Mouse (Mus musculus): ENCODE measurements around the gene Fbn1. TPM values are rescaled to one million over a fixed set of nuclear protein-coding genes. Genes with fewer than 3 reads are reported as not detected.
"Not testable (repeated sequence)": the region's sequence is repeated elsewhere in the genome, so short reads cannot be mapped to it uniquely, and the experiment has no call there.

Fbn1 gene
- polyA plus RNA-seq, 1 experiment from 2014 or later: 2.1 TPM

GRCm38 (mm10) chr2:125293969-125294491 lies 213.8 kb downstream of the Fbn1 start:
- H3K4me1 ChIP-seq (replicated peaks; ENCODE audit: control insufficient read depth, insufficient read depth, low read length): no peaks in the 10 kb centered on the region
- no peak for ATAC-seq
- H3K27me3 ChIP-seq (replicated peaks; ENCODE audit: control insufficient read depth, insufficient read depth, low read length): no peaks in the 10 kb centered on the region
- H3K4me3 ChIP-seq (replicated peaks; ENCODE audit: low read length): no peak overlapping the region
- H3K9me3 ChIP-seq (ENCODE audit: control insufficient read depth, low read length): no peaks in the 10 kb centered on the region
- H3K36me3 ChIP-seq (ENCODE audit: control insufficient read depth, insufficient read depth): no peaks in the 10 kb centered on the region
- no peak overlapping the region for H3K4me2 ChIP-seq (ENCODE audit: low read length)
- H3K27ac ChIP-seq (ENCODE audit: low read length): no peak overlapping the region
- no peak overlapping the region for H3K9ac ChIP-seq (replicated peaks; ENCODE audit: low read depth, low read length)
- WGBS: 84% methylated on average over 5 of the region's 5 CpGs

GRCm38 (mm10) chr2:125292616-125293015 lies 215.2 kb downstream of the Fbn1 start:
- ATAC-seq: no peak
- Histone ChIP-seq H3K4me1 (replicated peaks; ENCODE audit: control insufficient read depth, insufficient read depth, low read length) (no peaks in the 10 kb centered on the region), H3K27ac (ENCODE audit: low read length) (no peak overlapping the region), H3K36me3 (ENCODE audit: control insufficient read depth, insufficient read depth) (no peaks in the 10 kb centered on the region), H3K4me2 (ENCODE audit: low read length) (no peak overlapping the region), H3K4me3 (replicated peaks; ENCODE audit: low read length) (no peak overlapping the region), H3K27me3 (replicated peaks; ENCODE audit: control insufficient read depth, insufficient read depth, low read length) (no peaks in the 10 kb centered on the region), H3K9ac (replicated peaks; ENCODE audit: low read depth, low read length) (no peak overlapping the region), H3K9me3 (ENCODE audit: control insufficient read depth, low read length) (no peaks in the 10 kb centered on the region)
- 91% methylated on average over 7 of the region's 7 CpGs for WGBS

- H3K4me1 ChIP-seq (replicated peaks; ENCODE audit: control insufficient read depth, insufficient read depth, low read length): no peaks in the 10 kb centered on the region
- H3K9me3 ChIP-seq (ENCODE audit: control insufficient read depth, low read length): no peaks in the 10 kb centered on the region
- 77% methylated on average over 1 of the region's 1 CpGs for WGBS
- H3K36me3 ChIP-seq (ENCODE audit: control insufficient read depth, insufficient read depth): no peaks in the 10 kb centered on the region
- no peak overlapping the region for H3K4me3 ChIP-seq (replicated peaks; ENCODE audit: low read length)
- no peak for ATAC-seq
- H3K27ac ChIP-seq (ENCODE audit: low read length): no peak overlapping the region
- no peak overlapping the region for H3K9ac ChIP-seq (replicated peaks; ENCODE audit: low read depth, low read length)
- H3K27me3 ChIP-seq (replicated peaks; ENCODE audit: control insufficient read depth, insufficient read depth, low read length): no peaks in the 10 kb centered on the region
- H3K4me2 ChIP-seq (ENCODE audit: low read length): no peak overlapping the region
These were observed 216.7 kb downstream of the Fbn1 start for GRCm38 (mm10) chr2:125291101-125291500.

GRCm38 (mm10) chr2:125290197-125290965 lies 217.4 kb downstream of the Fbn1 start:
- H3K9me3 ChIP-seq (ENCODE audit: control insufficient read depth, low read length): no peaks in the 10 kb centered on the region
- H3K9ac ChIP-seq (replicated peaks; ENCODE audit: low read depth, low read length): no peak overlapping the region
- 47% methylated on average over 10 of the region's 10 CpGs for WGBS
- no peaks in the 10 kb centered on the region for H3K4me1 ChIP-seq (replicated peaks; ENCODE audit: control insufficient read depth, insufficient read depth, low read length)
- H3K27ac ChIP-seq (ENCODE audit: low read length): no peak overlapping the region
- no peak overlapping the region for H3K4me2 ChIP-seq (ENCODE audit: low read length)
- no peaks in the 10 kb centered on the region for H3K36me3 ChIP-seq (ENCODE audit: control insufficient read depth, insufficient read depth)
- no peak overlapping the region for H3K4me3 ChIP-seq (replicated peaks; ENCODE audit: low read length)
- H3K27me3 ChIP-seq (replicated peaks; ENCODE audit: control insufficient read depth, insufficient read depth, low read length): no peaks in the 10 kb centered on the region
- ATAC-seq: no peak; the same call in 1 of the 2 replicates

GRCm38 (mm10) chr2:125285777-125286176 lies 222.0 kb downstream of the Fbn1 start:
- Histone ChIP-seq H3K27ac (ENCODE audit: low read length) (no peak overlapping the region), H3K4me2 (ENCODE audit: low read length) (no peak overlapping the region), H3K36me3 (ENCODE audit: control insufficient read depth, insufficient read depth) (no peaks in the 10 kb centered on the region), H3K4me3 (replicated peaks; ENCODE audit: low read length) (no peak overlapping the region), H3K9ac (replicated peaks; ENCODE audit: low read depth, low read length) (no peak overlapping the region), H3K27me3 (replicated peaks; ENCODE audit: control insufficient read depth, insufficient read depth, low read length) (no peaks in the 10 kb centered on the region), H3K4me1 (replicated peaks; ENCODE audit: control insufficient read depth, insufficient read depth, low read length) (no peaks in the 10 kb centered on the region), H3K9me3 (ENCODE audit: control insufficient read depth, low read length) (no peaks in the 10 kb centered on the region)
- ATAC-seq: no peak
- WGBS: 54% methylated on average over 4 of the region's 4 CpGs

GRCm38 (mm10) chr2:125282334-125283206 lies 225.2 kb downstream of the Fbn1 start:
- no peaks in the 10 kb centered on the region for H3K4me1 ChIP-seq (replicated peaks; ENCODE audit: control insufficient read depth, insufficient read depth, low read length)
- ATAC-seq: no peak
- H3K36me3 ChIP-seq (ENCODE audit: control insufficient read depth, insufficient read depth): no peaks in the 10 kb centered on the region
- no peaks in the 10 kb centered on the region for H3K27me3 ChIP-seq (replicated peaks; ENCODE audit: control insufficient read depth, insufficient read depth, low read length)
- H3K9me3 ChIP-seq (ENCODE audit: control insufficient read depth, low read length): no peaks in the 10 kb centered on the region
- H3K9ac ChIP-seq (replicated peaks; ENCODE audit: low read depth, low read length): no peak overlapping the region
- no peak overlapping the region for H3K27ac ChIP-seq (ENCODE audit: low read length)
- H3K4me2 ChIP-seq (ENCODE audit: low read length): no peak overlapping the region
- WGBS: 82% methylated on average over 14 of the region's 14 CpGs
- no peak overlapping the region for H3K4me3 ChIP-seq (replicated peaks; ENCODE audit: low read length)

GRCm38 (mm10) chr2:125279995-125280394 lies 227.8 kb downstream of the Fbn1 start:
- H3K4me2 ChIP-seq (ENCODE audit: low read length); H3K4me3 ChIP-seq (replicated peaks; ENCODE audit: low read length); H3K9me3 ChIP-seq (ENCODE audit: control insufficient read depth, low read length); H3K27ac ChIP-seq (ENCODE audit: low read length); H3K9ac ChIP-seq (replicated peaks; ENCODE audit: low read depth, low read length); H3K4me1 ChIP-seq (replicated peaks; ENCODE audit: control insufficient read depth, insufficient read depth, low read length); H3K27me3 ChIP-seq (replicated peaks; ENCODE audit: control insufficient read depth, insufficient read depth, low read length); H3K36me3 ChIP-seq (ENCODE audit: control insufficient read depth, insufficient read depth); ATAC-seq: not testable (repeated sequence)
- WGBS: 92% methylated on average over 9 of the region's 9 CpGs

- no peak overlapping the region for H3K4me2 ChIP-seq (ENCODE audit: low read length)
- H3K27me3 ChIP-seq (replicated peaks; ENCODE audit: control insufficient read depth, insufficient read depth, low read length): no peaks in the 10 kb centered on the region
- no peaks in the 10 kb centered on the region for H3K36me3 ChIP-seq (ENCODE audit: control insufficient read depth, insufficient read depth)
- WGBS: 79% methylated on average over 7 of the region's 7 CpGs
- no peak overlapping the region for H3K27ac ChIP-seq (ENCODE audit: low read length)
- ATAC-seq: no peak
- no peak overlapping the region for H3K4me3 ChIP-seq (replicated peaks; ENCODE audit: low read length)
- no peaks in the 10 kb centered on the region for H3K4me1 ChIP-seq (replicated peaks; ENCODE audit: control insufficient read depth, insufficient read depth, low read length)
- no peaks in the 10 kb centered on the region for H3K9me3 ChIP-seq (ENCODE audit: control insufficient read depth, low read length)
- H3K9ac ChIP-seq (replicated peaks; ENCODE audit: low read depth, low read length): no peak overlapping the region
These were observed 229.3 kb downstream of the Fbn1 start for GRCm38 (mm10) chr2:125278474-125278873.

- H3K9ac ChIP-seq (replicated peaks; ENCODE audit: low read depth, low read length): no peak overlapping the region
- no peak overlapping the region for H3K4me3 ChIP-seq (replicated peaks; ENCODE audit: low read length)
- 91% methylated on average over 5 of the region's 5 CpGs for WGBS
- H3K9me3 ChIP-seq (ENCODE audit: control insufficient read depth, low read length): 0 out of 2 replicates have a peak, but pooled peaks cover under 1% of the 10 kb centered on the region
- H3K27ac ChIP-seq (ENCODE audit: low read length): no peak overlapping the region
- H3K27me3 ChIP-seq (replicated peaks; ENCODE audit: control insufficient read depth, insufficient read depth, low read length): no peaks in the 10 kb centered on the region
- H3K4me2 ChIP-seq (ENCODE audit: low read length): no peak overlapping the region
- no peaks in the 10 kb centered on the region for H3K36me3 ChIP-seq (ENCODE audit: control insufficient read depth, insufficient read depth)
- no peaks in the 10 kb centered on the region for H3K4me1 ChIP-seq (replicated peaks; ENCODE audit: control insufficient read depth, insufficient read depth, low read length)
- no peak for ATAC-seq
These were observed 231.1 kb downstream of the Fbn1 start for GRCm38 (mm10) chr2:125276692-125277091.

All from forebrain, embryonic 16.5 days (tissue).